Mouse (Mus musculus) cerebral cortex, adult 2 months (tissue): ENCODE data around the gene Adpgk.

Source experiments
- WGBS: fragments of 180-500 bp; shearing (Covaris S2); methylation state at CpG from one replicate; pipeline ENCODE4 v1.1.7; 2018; 5-methylcytosine and 5-hydroxymethylcytosine counted together

Adpgk gene

GRCm38 (mm10) chr9:59290957-59291687 lies at the start of gene Adpgk:
Gene Adpgk, plus strand, starts transcription at chr9:59291558.
- under 1% methylated on average over 58 of the region's 58 CpGs for WGBS

GRCm38 (mm10) chr9:59245181-59245580 lies 46.2 kb upstream of the Adpgk start:
- WGBS, result 63% methylated on average over 7 of the region's 7 CpGs

GRCm38 (mm10) chr9:59246456-59247029 lies 44.8 kb upstream of the Adpgk start:
- WGBS, result 62% methylated on average over 6 of the region's 6 CpGs

- 62% methylated on average over 3 of the region's 3 CpGs for WGBS
These were observed 42.0 kb upstream of the Adpgk start for GRCm38 (mm10) chr9:59249359-59249758.

- WGBS, result 66% methylated on average over 3 of the region's 3 CpGs
These were observed 41.1 kb upstream of the Adpgk start for GRCm38 (mm10) chr9:59250272-59250671.

GRCm38 (mm10) chr9:59254716-59255421 lies 36.5 kb upstream of the Adpgk start:
- WGBS, result 61% methylated on average over 5 of the region's 5 CpGs

GRCm38 (mm10) chr9:59259806-59260454 lies 31.4 kb upstream of the Adpgk start:
- WGBS, result 76% methylated on average over 9 of the region's 9 CpGs

GRCm38 (mm10) chr9:59266332-59266731 lies 25.0 kb upstream of the Adpgk start:
- 42% methylated on average over 6 of the region's 6 CpGs for WGBS

- WGBS, result 30% methylated on average over 5 of the region's 5 CpGs
These were observed 21.6 kb upstream of the Adpgk start for GRCm38 (mm10) chr9:59269728-59270127.

- WGBS, result 74% methylated on average over 4 of the region's 4 CpGs
These were observed 20.3 kb upstream of the Adpgk start for GRCm38 (mm10) chr9:59271081-59271480.

GRCm38 (mm10) chr9:59271711-59272110 lies 19.6 kb upstream of the Adpgk start:
- WGBS, result 74% methylated on average over 6 of the region's 6 CpGs

- WGBS, result 89% methylated on average over 19 of the region's 19 CpGs
These were observed 16.4 kb upstream of the Adpgk start for GRCm38 (mm10) chr9:59274846-59275455.

- WGBS, result 95% methylated on average over 2 of the region's 2 CpGs
These were observed 13.2 kb upstream of the Adpgk start for GRCm38 (mm10) chr9:59278199-59278598.

GRCm38 (mm10) chr9:59278694-59279093 lies 12.7 kb upstream of the Adpgk start:
- WGBS, result 86% methylated on average over 5 of the region's 5 CpGs

- WGBS, result 92% methylated on average over 5 of the region's 5 CpGs
These were observed 10.5 kb upstream of the Adpgk start for GRCm38 (mm10) chr9:59280888-59281287.

- 23% methylated on average over 19 of the region's 27 CpGs for WGBS
These were observed 9.3 kb upstream of the Adpgk start for GRCm38 (mm10) chr9:59281871-59282682.

- 36% methylated on average over 7 of the region's 7 CpGs for WGBS
These were observed 8.7 kb upstream of the Adpgk start for GRCm38 (mm10) chr9:59282683-59282986.

- WGBS, result 87% methylated on average over 6 of the region's 6 CpGs
These were observed 5.7 kb upstream of the Adpgk start for GRCm38 (mm10) chr9:59285614-59286013.

GRCm38 (mm10) chr9:59288058-59288457 lies 3.3 kb upstream of the Adpgk start:
- 92% methylated on average over 5 of the region's 5 CpGs for WGBS

- 85% methylated on average over 3 of the region's 3 CpGs for WGBS
These were observed 2.5 kb upstream of the Adpgk start for GRCm38 (mm10) chr9:59288685-59289410.
